Mouse (Mus musculus) kidney, adult 2 months (tissue): Measurements from ENCODE around the gene Mab21l3. TPM values are rescaled to one million over a fixed set of nuclear protein-coding genes. Genes with fewer than 3 reads are reported as not detected.

Experiments
- DNase-seq: peaks from one replicate; pipeline ENCODE4 v3.0.0; 2021
- H3K27ac ChIP-seq: fragments of 200-500 bp; 2 replicates; pipeline ENCODE4 v1.5.1; 2012; ENCODE audit warnings: low read depth, low read length, control low read depth, inconsistent platforms; ENCODE audit not compliant: insufficient read depth
- H3K27me3 ChIP-seq: fragments of 200-500 bp; replicated peaks from 2 replicates; pipeline ENCODE4 v1.6.1; 2012; ENCODE audit warnings: mild to moderate bottlenecking, moderate library complexity, low read length, inconsistent platforms; ENCODE audit not compliant: control insufficient read depth, insufficient read depth
- H3K36me3 ChIP-seq: fragments of 200-500 bp; 2 replicates; pipeline ENCODE4 v1.6.1; 2012; ENCODE audit warnings: mild to moderate bottlenecking, moderate library complexity, low read length, inconsistent platforms; ENCODE audit not compliant: control insufficient read depth, insufficient read depth
- H3K4me1 ChIP-seq: fragments of 200-500 bp; 2 replicates; pipeline ENCODE4 v1.6.1; 2011; ENCODE audit warnings: low read length; ENCODE audit not compliant: control insufficient read depth, insufficient read depth
- H3K4me3 ChIP-seq: fragments of 200-500 bp; 2 replicates; pipeline ENCODE4 v1.5.1; 2011; ENCODE audit warnings: mild to moderate bottlenecking, low read depth, low read length, control low read depth; ENCODE audit not compliant: insufficient read depth
- CTCF ChIP-seq: fragments of 200-500 bp; conservative IDR thresholded peaks from 2 replicates; pipeline ENCODE4 v1.5.1; 2011; ENCODE audit warnings: low read depth, mild to moderate bottlenecking, control low read depth, low read length, moderate library complexity, mixed read lengths; ENCODE audit not compliant: insufficient read depth, insufficient read length
- POLR2A ChIP-seq: fragments of 200-500 bp; IDR thresholded peaks from one replicate; pipeline ENCODE4 v1.6.1; 2011; ENCODE audit warnings: low read depth, low read length, control low read depth
- WGBS: fragments of 180-500 bp; shearing (Covaris S2); methylation state at CpG from one replicate; pipeline ENCODE4 v1.1.7; 2018; 5-methylcytosine and 5-hydroxymethylcytosine counted together
- polyA plus RNA-seq: library from polyadenylated mRNA; depleted of rRNA; stranded (reverse); fragments of >200 nt; gene quantifications from 2 replicates; pipeline ENCODE4 v1.2.3, GENCODE M21; 2012

Mab21l3 gene
- polyA plus RNA-seq, 1 experiment, result 1.8 TPM

DNA sequence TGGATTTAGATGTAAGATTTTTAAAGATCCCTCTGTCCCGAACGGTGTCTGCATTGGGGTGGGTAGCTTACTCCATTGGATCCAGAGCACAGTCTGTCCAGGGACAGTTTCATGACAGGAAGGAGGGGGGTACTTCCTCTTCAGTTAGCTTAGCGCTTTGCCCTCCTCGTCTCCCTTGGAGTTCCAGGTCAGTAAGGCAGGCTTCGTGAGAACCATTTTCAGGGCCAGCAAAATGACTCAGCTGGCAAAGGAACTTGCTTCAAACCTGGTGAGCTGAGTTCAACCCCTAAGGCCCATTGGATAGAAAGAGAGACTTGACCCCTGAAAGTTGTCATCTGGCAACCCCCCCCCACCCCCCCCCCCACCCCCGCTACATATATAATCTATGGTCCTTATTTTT lies 46.0 kb downstream of the Mab21l3 start:
- no peak for TF ChIP-seq POLR2A
- no peak for TF ChIP-seq CTCF
- WGBS, result 49% methylated on average over 6 of the region's 6 CpGs
- Histone ChIP-seq H3K27ac (no peak overlapping the region), H3K4me1 (peaks cover 37% of the 10 kb centered on the region), H3K27me3 (no peaks in the 10 kb centered on the region), H3K4me3 (no peak overlapping the region), H3K36me3 (no peaks in the 10 kb centered on the region)
- no peak for DNase-seq

DNA sequence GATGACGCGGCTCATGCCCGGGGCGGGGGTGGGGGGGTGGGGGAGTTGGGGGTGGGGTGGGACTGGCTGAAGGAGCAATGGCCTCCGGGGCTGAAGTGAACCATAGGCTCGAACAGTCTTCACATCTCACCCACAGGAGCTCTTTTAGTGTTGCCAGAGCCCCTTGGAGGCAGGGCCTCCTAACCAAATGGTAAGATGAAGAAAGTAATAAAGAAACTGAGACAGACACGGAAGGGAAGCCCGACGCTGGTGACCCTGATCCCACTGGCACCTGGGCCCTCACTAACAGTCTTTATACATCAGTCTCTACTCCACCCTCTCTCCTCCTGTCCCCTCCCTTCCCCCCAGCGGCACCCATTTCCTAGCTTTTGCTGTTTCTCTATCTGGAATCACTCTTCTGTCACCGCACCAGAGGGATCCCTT lies 48.2 kb downstream of the Mab21l3 start:
- no peaks in the 10 kb centered on the region for H3K36me3 ChIP-seq
- TF ChIP-seq CTCF (no peak), POLR2A (no peak)
- no peak overlapping the region for H3K27ac ChIP-seq
- no peaks in the 10 kb centered on the region for H3K27me3 ChIP-seq
- 38% methylated on average over 11 of the region's 11 CpGs for WGBS
- H3K4me1 ChIP-seq, result peaks cover 34% of the 10 kb centered on the region
- DNase-seq, result no peak
- no peak overlapping the region for H3K4me3 ChIP-seq

DNA sequence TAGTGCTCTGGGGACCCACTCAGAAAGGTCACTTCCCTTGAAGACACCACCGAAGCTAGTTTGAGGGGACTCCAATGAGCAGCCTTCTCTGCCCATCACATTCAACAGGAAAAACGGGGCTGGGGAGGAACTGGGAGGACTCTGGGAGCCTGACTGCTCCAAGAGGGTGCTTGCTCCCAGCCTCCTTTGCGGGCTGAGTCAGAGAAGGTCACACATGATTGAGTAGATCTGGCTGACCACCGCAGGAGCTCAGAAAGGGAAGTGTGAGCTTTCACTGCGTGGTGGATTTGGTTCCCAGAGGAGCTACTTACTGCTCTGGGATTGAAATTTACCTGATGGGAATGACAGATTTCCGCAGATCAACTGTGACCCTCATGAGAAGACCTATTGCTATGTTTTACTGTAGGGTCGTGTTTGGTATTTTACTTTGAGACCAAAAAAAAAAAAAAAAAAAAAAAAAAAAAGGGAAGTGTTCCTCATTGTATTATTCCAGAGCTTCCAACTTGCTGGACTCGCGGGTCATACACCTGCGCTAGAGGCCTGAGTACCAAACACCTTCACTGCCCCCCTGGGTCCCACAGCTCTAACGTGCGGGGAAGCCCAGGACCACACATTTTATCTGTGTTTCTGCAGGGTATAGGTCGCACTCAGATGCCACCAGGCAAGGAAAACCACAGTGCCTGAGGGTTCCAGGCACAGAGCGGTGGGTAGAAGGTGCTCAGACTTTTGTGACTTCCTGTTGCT lies 48.7 kb downstream of the Mab21l3 start:
- Histone ChIP-seq H3K36me3 (no peaks in the 10 kb centered on the region), H3K27ac (no peak overlapping the region), H3K27me3 (no peaks in the 10 kb centered on the region), H3K4me3 (no peak overlapping the region), H3K4me1 (peaks cover 31% of the 10 kb centered on the region)
- peak; percentile 71 for DNase-seq
- WGBS, result 35% methylated on average over 14 of the region's 14 CpGs
- TF ChIP-seq CTCF, result no peak
- no peak for TF ChIP-seq POLR2A

DNA sequence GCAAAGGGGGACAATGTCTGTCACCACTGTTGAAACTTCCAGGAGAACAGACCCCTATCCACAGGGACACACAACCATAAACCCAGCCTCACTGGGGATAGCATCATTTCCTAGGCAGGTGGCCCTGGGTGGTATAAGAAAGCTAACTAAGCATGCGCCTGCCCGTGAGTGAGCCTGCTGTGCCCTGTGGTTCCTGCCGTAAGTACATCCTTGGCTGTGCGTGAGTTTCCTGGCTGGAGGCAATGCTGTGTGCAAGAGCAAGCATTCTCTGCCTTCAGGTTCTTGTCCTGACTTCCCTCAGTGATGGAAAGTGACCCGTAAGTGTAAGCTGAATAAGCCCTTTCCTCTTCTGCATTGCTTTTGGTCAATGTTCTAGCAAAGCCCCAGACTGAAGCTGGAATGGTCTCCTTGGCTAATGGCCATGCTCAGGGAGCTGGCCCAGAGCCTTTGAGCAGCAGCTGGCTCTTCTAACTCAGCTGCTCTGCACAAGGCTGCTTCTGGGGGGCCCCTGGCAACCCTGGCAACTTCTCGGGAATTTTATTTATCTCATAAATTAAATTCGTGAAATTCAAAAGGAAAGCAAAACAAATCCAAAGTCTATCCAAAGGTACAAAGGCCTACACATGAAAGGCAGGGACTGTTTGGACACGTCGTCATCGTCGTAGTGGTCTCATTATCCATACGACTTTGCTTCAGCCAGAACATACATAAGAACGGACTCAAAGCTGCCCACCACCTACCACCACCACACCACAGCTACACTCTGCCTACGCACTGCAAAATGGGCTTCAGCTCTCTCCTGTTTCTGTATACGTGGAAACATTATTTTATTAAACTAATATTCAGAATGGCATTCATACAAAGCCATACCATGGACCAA lies 50.7 kb downstream of the Mab21l3 start:
- no peaks in the 10 kb centered on the region for H3K27me3 ChIP-seq
- H3K36me3 ChIP-seq, result no peaks in the 10 kb centered on the region
- H3K4me3 ChIP-seq, result no peak overlapping the region
- TF ChIP-seq CTCF (no peak), POLR2A (no peak)
- 54% methylated on average over 15 of the region's 15 CpGs for WGBS
- peaks cover 21% of the 10 kb centered on the region for H3K4me1 ChIP-seq
- H3K27ac ChIP-seq, result no peak overlapping the region; the same call in 1 of the 2 replicates
- peak; percentile 38 for DNase-seq

DNA sequence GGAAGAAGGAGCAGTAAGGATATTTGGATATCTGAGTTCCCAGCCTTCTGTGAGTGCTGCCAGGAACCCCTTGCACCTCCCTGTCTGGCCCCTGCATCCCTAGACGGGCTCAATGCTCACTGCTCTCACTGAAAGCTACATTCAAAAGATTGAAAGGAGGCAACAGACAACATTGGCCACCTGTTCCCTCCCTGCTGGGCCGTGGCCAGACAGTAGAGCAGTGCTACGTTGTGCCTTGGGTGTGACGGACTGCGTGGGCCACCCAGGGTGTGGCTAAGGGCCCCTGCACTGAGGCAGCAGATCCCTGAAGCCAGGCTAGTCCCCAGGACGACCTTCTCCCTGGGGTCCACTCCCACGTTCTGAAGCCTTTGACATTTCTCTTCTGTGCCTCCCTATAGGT lies 52.5 kb downstream of the Mab21l3 start:
- H3K36me3 ChIP-seq, result no peaks in the 10 kb centered on the region
- DNase-seq, result no peak
- no peak overlapping the region for H3K4me3 ChIP-seq
- H3K27ac ChIP-seq, result no peak overlapping the region
- 83% methylated on average over 7 of the region's 7 CpGs for WGBS
- TF ChIP-seq POLR2A, result no peak
- no peak for TF ChIP-seq CTCF
- peaks cover 15% of the 10 kb centered on the region for H3K4me1 ChIP-seq
- H3K27me3 ChIP-seq, result no peaks in the 10 kb centered on the region

DNA sequence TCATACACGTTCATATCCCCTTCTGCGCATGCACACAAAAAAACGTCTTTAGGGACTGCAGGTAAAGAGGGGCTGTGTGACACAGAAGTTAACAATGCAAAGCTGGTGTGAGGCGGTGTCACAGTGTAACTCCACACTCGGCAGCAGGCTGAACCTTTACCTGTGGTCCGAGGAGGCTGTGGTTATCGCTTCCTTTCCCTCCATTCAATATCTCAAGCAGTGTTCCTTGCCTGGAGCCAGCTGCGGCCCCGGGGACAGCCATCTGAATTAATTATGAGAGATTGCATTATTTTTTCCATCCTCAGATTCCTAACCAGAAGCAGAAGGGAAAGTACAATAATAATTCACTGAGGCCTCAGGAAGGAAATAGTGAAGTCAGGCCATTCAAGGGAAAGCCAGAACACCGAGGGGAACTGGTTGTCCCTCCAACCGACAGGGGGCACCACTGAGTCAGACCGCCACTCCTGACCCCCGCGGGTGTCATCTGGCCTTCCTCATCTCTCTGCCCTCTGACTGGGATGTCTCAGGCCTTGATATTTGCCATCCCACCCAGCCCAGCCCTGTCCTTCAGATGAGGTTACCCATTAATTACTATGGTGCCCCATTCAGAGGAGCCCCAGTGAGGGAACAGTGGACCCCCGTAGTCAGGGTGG lies 53.2 kb downstream of the Mab21l3 start:
- no peak overlapping the region for H3K27ac ChIP-seq

More for the DNA sequence above, 53.2 kb downstream of the Mab21l3 start:
- Histone ChIP-seq H3K4me1 (peaks cover 13% of the 10 kb centered on the region), H3K4me3 (no peak overlapping the region), H3K27me3 (no peaks in the 10 kb centered on the region), H3K36me3 (no peaks in the 10 kb centered on the region)
- 75% methylated on average over 15 of the region's 15 CpGs for WGBS
- DNase-seq, result no peak
- TF ChIP-seq CTCF (0 out of 2 replicates have a peak, but pooled peaks have one; percentile 10), POLR2A (no peak)
